Mouse (Mus musculus) myocyte (in vitro differentiated cells): ENCODE results near the gene Gm9887.

Source experiments
- E2F4 ChIP-seq: IDR thresholded peaks from one replicate; pipeline ENCODE4 v1.6.1; 2011; ENCODE audit warnings: mild to moderate bottlenecking, control low read depth, moderate library complexity; ENCODE audit not compliant: insufficient read depth
- MAX ChIP-seq: IDR thresholded peaks from one replicate; pipeline ENCODE4 v1.6.1; 2011; ENCODE audit warnings: low read depth, mild to moderate bottlenecking, control low read depth
- MYOG ChIP-seq, 3 experiments: IDR thresholded peaks; one replicate each; pipeline ENCODE4 v1.6.1; 2011; ENCODE audit warnings: control low read depth in 2 of 3, low read depth in 2 of 3, mild to moderate bottlenecking in 2 of 3; ENCODE audit not compliant: insufficient read length in 2 of 3, control insufficient read depth in 1 of 3, insufficient read depth in 1 of 3
- POLR2A ChIP-seq: IDR thresholded peaks from one replicate; pipeline ENCODE4 v1.6.1; 2011; ENCODE audit warnings: low read depth, mild to moderate bottlenecking, control low read depth, moderate library complexity; ENCODE audit not compliant: insufficient read length
- POLR2AphosphoS2 ChIP-seq: IDR thresholded peaks from one replicate; pipeline ENCODE4 v1.6.1; 2011; ENCODE audit warnings: low read depth, control low read depth; ENCODE audit not compliant: insufficient read length
- USF1 ChIP-seq: IDR thresholded peaks from one replicate; pipeline ENCODE4 v1.6.1; 2011; ENCODE audit warnings: low read depth, mild to moderate bottlenecking, control low read depth, moderate library complexity

DNA sequence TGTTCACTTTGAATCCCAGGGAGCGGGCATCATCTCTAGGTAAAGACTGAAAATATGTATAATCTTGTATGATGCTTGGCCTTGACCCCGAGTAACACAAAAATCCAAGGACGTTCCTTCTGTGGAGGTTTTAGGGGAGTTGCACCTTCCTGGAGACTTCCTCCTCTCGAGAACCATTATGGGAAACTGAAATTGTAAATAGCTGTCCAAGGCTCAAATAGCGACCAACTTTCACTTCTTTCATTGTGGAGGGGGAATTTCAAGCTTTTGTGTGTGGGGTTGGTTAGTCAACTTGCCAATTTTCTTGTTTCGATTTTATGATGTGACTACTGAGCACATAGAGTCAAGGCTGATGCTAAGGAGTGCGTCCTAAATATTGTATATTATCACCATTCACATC is 6.5 kb downstream of the Gm9887 start:
- TF ChIP-seq POLR2A (no peak), USF1 (no peak), POLR2AphosphoS2 (no peak), MYOG (IDR thresholded peaks at IDR 0.05; ENCODE audit: control insufficient read depth in 1 of 3, insufficient read depth in 1 of 3, insufficient read length in 2 of 3, low read depth in 2 of 3) (no peak), E2F4 (no peak), MAX (no peak)
